Comparison of ENCODE assay signal across 27 mouse cellular contexts in the genomic region with DNA sequence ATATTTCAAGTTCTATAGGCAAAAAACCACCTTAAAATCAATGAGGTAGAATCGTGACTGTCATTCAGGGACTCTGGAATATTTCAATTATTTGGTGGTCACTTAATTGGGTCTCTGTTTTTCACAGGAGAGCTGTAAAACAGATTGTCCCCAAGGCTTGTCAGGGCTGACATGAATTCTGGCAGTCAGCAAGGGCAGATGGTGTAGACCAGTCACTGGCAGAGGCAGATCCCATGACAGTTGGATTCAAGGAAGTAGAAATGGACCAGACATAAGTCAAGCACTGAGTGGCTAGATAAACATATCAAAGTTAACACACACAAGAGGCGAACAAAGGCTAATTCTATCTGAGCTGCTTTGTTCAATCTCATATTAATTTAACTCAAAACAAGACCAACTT.
DNase-seq lines count a peak whose midpoint lies in the region; ATAC-seq and TF ChIP-seq lines count a peak whose summit lies in the region.
"Had no signal": no experiment of that assay in that cellular context is flagged by ENCODE, and none has a peak within 500 bp of the region (broad histone marks: within the 10 kb centered on the region; RNA-seq: fewer than 3 reads in every experiment).

No protein-coding gene starts in this region.

- H3K4me1 ChIP-seq in forebrain, embryonic 14.5 days (ENCODE audit: control insufficient read depth, insufficient read depth, low read length) = no peaks in the 10 kb centered on the region
- no peaks in the 10 kb centered on the region for H3K4me1 ChIP-seq in forebrain, embryonic 12.5 days
- H3K4me1 ChIP-seq in midbrain, postnatal 0 days (ENCODE audit: insufficient read depth, low read length) = no peaks in the 10 kb centered on the region
- H3K4me1 ChIP-seq in midbrain, embryonic 14.5 days (ENCODE audit: control insufficient read depth, insufficient read depth, low read length) = no peaks in the 10 kb centered on the region
- no peaks in the 10 kb centered on the region for H3K4me1 ChIP-seq in forebrain, postnatal 0 days (ENCODE audit: insufficient read depth)
- no peaks in the 10 kb centered on the region for H3K4me1 ChIP-seq in midbrain, embryonic 15.5 days
- H3K4me1 ChIP-seq: embryonic facial prominence, embryonic 15.5 days; heart, embryonic 12.5 days; limb, embryonic 10.5 days; liver, embryonic 15.5 days; lung, embryonic 15.5 days; megakaryocyte, embryonic 14.5 days; midbrain, embryonic 13.5 days; neural tube, embryonic 13.5 days had no signal

- no peaks in the 10 kb centered on the region for H3K36me3 ChIP-seq in forebrain, embryonic 14.5 days (ENCODE audit: control insufficient read depth, insufficient read depth, low read length)
- no peaks in the 10 kb centered on the region for H3K36me3 ChIP-seq in forebrain, embryonic 12.5 days (replicated peaks)
- no peaks in the 10 kb centered on the region for H3K36me3 ChIP-seq in midbrain, postnatal 0 days (ENCODE audit: insufficient read depth, low read length)
- H3K36me3 ChIP-seq in midbrain, embryonic 14.5 days (ENCODE audit: control insufficient read depth, insufficient read depth, low read length) = no peaks in the 10 kb centered on the region
- H3K36me3 ChIP-seq in forebrain, postnatal 0 days (ENCODE audit: insufficient read depth) = no peaks in the 10 kb centered on the region
- no peaks in the 10 kb centered on the region for H3K36me3 ChIP-seq in midbrain, embryonic 15.5 days (replicated peaks)
- H3K36me3 ChIP-seq: embryonic facial prominence, embryonic 15.5 days; heart, embryonic 12.5 days; limb, embryonic 10.5 days; liver, embryonic 15.5 days; lung, embryonic 15.5 days; midbrain, embryonic 13.5 days; neural tube, embryonic 13.5 days had no signal

- WGBS in forebrain, embryonic 14.5 days = 65% methylated on average over 2 of the region's 2 CpGs
- 83% methylated on average over 2 of the region's 2 CpGs for WGBS in forebrain, embryonic 12.5 days
- 86% methylated on average over 2 of the region's 2 CpGs for WGBS in midbrain, postnatal 0 days
- 79% methylated on average over 2 of the region's 2 CpGs for WGBS in midbrain, embryonic 14.5 days
- whole genome bisulfite sequencing in forebrain, postnatal 0 days = 52% methylated on average over 2 of the region's 2 CpGs
- 80% methylated on average over 2 of the region's 2 CpGs for WGBS in midbrain, embryonic 15.5 days

- no peak for TF ChIP-seq CTCF in midbrain, postnatal 0 days (IDR thresholded peaks at IDR 0.05)
- no peak for TF ChIP-seq CTCF in forebrain, postnatal 0 days (IDR thresholded peaks at IDR 0.05; ENCODE audit: low read depth)

- H3K27me3 ChIP-seq in forebrain, embryonic 14.5 days (replicated peaks; ENCODE audit: control insufficient read depth, insufficient read depth, low read length) = no peaks in the 10 kb centered on the region
- no peaks in the 10 kb centered on the region for H3K27me3 ChIP-seq in forebrain, embryonic 12.5 days
- no peaks in the 10 kb centered on the region for H3K27me3 ChIP-seq in midbrain, postnatal 0 days (ENCODE audit: insufficient read depth, low read length)
- no peaks in the 10 kb centered on the region for H3K27me3 ChIP-seq in midbrain, embryonic 14.5 days (ENCODE audit: control insufficient read depth, insufficient read depth, low read length)
- no peaks in the 10 kb centered on the region for H3K27me3 ChIP-seq in forebrain, postnatal 0 days (ENCODE audit: insufficient read depth, low read length)
- H3K27me3 ChIP-seq in midbrain, embryonic 15.5 days (replicated peaks) = no peaks in the 10 kb centered on the region
- H3K27me3 ChIP-seq: embryonic facial prominence, embryonic 15.5 days; heart, embryonic 12.5 days; liver, embryonic 15.5 days; lung, embryonic 15.5 days; megakaryocyte, embryonic 14.5 days; midbrain, embryonic 13.5 days; neural tube, embryonic 13.5 days had no signal

- no peak overlapping the region for H3K27ac ChIP-seq in forebrain, embryonic 14.5 days (ENCODE audit: low read depth, low read length)
- no peak overlapping the region for H3K27ac ChIP-seq in forebrain, embryonic 12.5 days
- H3K27ac ChIP-seq in midbrain, postnatal 0 days (ENCODE audit: low read depth, low read length) = no peak overlapping the region
- H3K27ac ChIP-seq in midbrain, embryonic 14.5 days (replicated peaks; ENCODE audit: low read depth, low read length) = no peak overlapping the region
- no peak overlapping the region for H3K27ac ChIP-seq in forebrain, postnatal 0 days (ENCODE audit: low read depth, low read length)
- no peak overlapping the region for H3K27ac ChIP-seq in midbrain, embryonic 15.5 days
- H3K27ac ChIP-seq: embryonic facial prominence, embryonic 15.5 days; kidney, postnatal 0 days; limb, embryonic 10.5 days; liver, embryonic 15.5 days; lung, embryonic 15.5 days; midbrain, embryonic 13.5 days; neural tube, embryonic 13.5 days had no signal

- no peak overlapping the region for H3K4me2 ChIP-seq in forebrain, embryonic 14.5 days (ENCODE audit: low read length)
- no peak overlapping the region for H3K4me2 ChIP-seq in forebrain, embryonic 12.5 days
- H3K4me2 ChIP-seq in midbrain, postnatal 0 days (ENCODE audit: low read depth, low read length, poor library complexity, severe bottlenecking) = no peak overlapping the region
- H3K4me2 ChIP-seq in midbrain, embryonic 14.5 days (ENCODE audit: low read length) = no peak overlapping the region
- H3K4me2 ChIP-seq in forebrain, postnatal 0 days (ENCODE audit: low read depth) = no peak overlapping the region
- H3K4me2 ChIP-seq in midbrain, embryonic 15.5 days = no peak overlapping the region
- H3K4me2 ChIP-seq: embryonic facial prominence, embryonic 15.5 days; heart, embryonic 12.5 days; liver, embryonic 15.5 days; lung, embryonic 15.5 days; midbrain, embryonic 13.5 days; neural tube, embryonic 13.5 days had no signal

- peak; percentile 77; the same call in 1 of the 2 replicates for ATAC-seq in forebrain, embryonic 14.5 days
- ATAC-seq in forebrain, embryonic 12.5 days (ENCODE audit: low FRiP score) = no peak
- peak; percentile 60; the same call in 1 of the 2 replicates for ATAC-seq in midbrain, postnatal 0 days (ENCODE audit: low FRiP score)
- no peak for ATAC-seq in midbrain, embryonic 14.5 days (ENCODE audit: low FRiP score, low TSS enrichment)
- peak; percentile 81 for ATAC-seq in forebrain, postnatal 0 days
- ATAC-seq in midbrain, embryonic 15.5 days (replicated peaks) = no peak
- ATAC-seq: midbrain, embryonic 13.5 days had no signal

- H3K4me3 ChIP-seq in forebrain, embryonic 14.5 days (ENCODE audit: low read depth, low read length) = no peak overlapping the region
- H3K4me3 ChIP-seq in forebrain, embryonic 12.5 days (replicated peaks) = no peak overlapping the region
- no peak overlapping the region for H3K4me3 ChIP-seq in midbrain, postnatal 0 days (ENCODE audit: low read depth, low read length)
- H3K4me3 ChIP-seq in midbrain, embryonic 14.5 days (replicated peaks; ENCODE audit: low read depth, low read length) = no peak overlapping the region
- H3K4me3 ChIP-seq in forebrain, postnatal 0 days (ENCODE audit: low read depth, low read length) = no peak overlapping the region
- H3K4me3 ChIP-seq in midbrain, embryonic 15.5 days = no peak overlapping the region
- H3K4me3 ChIP-seq: embryonic facial prominence, embryonic 15.5 days; heart, embryonic 12.5 days; limb, embryonic 10.5 days; liver, embryonic 15.5 days; lung, embryonic 15.5 days; megakaryocyte, embryonic 14.5 days; midbrain, embryonic 13.5 days; myocyte; neural tube, embryonic 13.5 days had no signal

- H3K9me3 ChIP-seq in forebrain, embryonic 14.5 days (replicated peaks; ENCODE audit: control insufficient read depth, low read length) = no peaks in the 10 kb centered on the region
- H3K9me3 ChIP-seq in forebrain, embryonic 12.5 days = no peaks in the 10 kb centered on the region
- H3K9me3 ChIP-seq in midbrain, postnatal 0 days (ENCODE audit: low read length) = no peaks in the 10 kb centered on the region
- H3K9me3 ChIP-seq in midbrain, embryonic 14.5 days (ENCODE audit: control insufficient read depth, low read length) = no peaks in the 10 kb centered on the region
- H3K9me3 ChIP-seq in forebrain, postnatal 0 days (ENCODE audit: low read length) = no peaks in the 10 kb centered on the region
- no peaks in the 10 kb centered on the region for H3K9me3 ChIP-seq in midbrain, embryonic 15.5 days
- H3K9me3 ChIP-seq: embryonic facial prominence, embryonic 15.5 days; heart, embryonic 12.5 days; limb, embryonic 10.5 days; liver, embryonic 15.5 days; lung, embryonic 15.5 days; megakaryocyte, embryonic 14.5 days; midbrain, embryonic 13.5 days; neural tube, embryonic 13.5 days had no signal

- H3K9ac ChIP-seq in forebrain, embryonic 14.5 days (ENCODE audit: low read length) = no peak overlapping the region
- H3K9ac ChIP-seq in forebrain, embryonic 12.5 days = no peak overlapping the region
- no peak overlapping the region for H3K9ac ChIP-seq in midbrain, postnatal 0 days (replicated peaks; ENCODE audit: low read length, poor library complexity, severe bottlenecking)
- no peak overlapping the region for H3K9ac ChIP-seq in midbrain, embryonic 14.5 days (replicated peaks; ENCODE audit: low read length)
- H3K9ac ChIP-seq in forebrain, postnatal 0 days = no peak overlapping the region
- no peak overlapping the region for H3K9ac ChIP-seq in midbrain, embryonic 15.5 days
- H3K9ac ChIP-seq: embryonic facial prominence, embryonic 15.5 days; heart, embryonic 12.5 days; liver, embryonic 15.5 days; lung, embryonic 15.5 days; midbrain, embryonic 13.5 days; neural tube, embryonic 13.5 days had no signal

- DNase-seq in forebrain, embryonic 14.5 days (ENCODE audit: low spot score) = peak; percentile 46
- peak; percentile 66 for DNase-seq in midbrain, postnatal 0 days (ENCODE audit: low spot score)
- DNase-seq in midbrain, embryonic 14.5 days = no peak
- peak; percentile 91 for DNase-seq in cerebellum, adult 9-11 months
- DNase-seq in forebrain, postnatal 0 days = peak; percentile 34
- DNase-seq in right cerebral cortex, postnatal 4 days = no peak
- DNase-seq: adrenal gland, postnatal 10 days; gastrocnemius, postnatal 25 days; heart, adult 18-20 months; heart, postnatal 10 days; kidney, adult 11 months; liver; lung, postnatal 36 days; retina, postnatal 1 day; right cerebral cortex, postnatal 25 days had no signal

Comparison
In these comparisons a context has a peak if more than half of its experiments do, and no peak if none do; other contexts are left out.
1. ATAC-seq: peak in forebrain, embryonic 14.5 days (single experiment), midbrain, postnatal 0 days (single experiment) and forebrain, postnatal 0 days (single experiment); none in forebrain, embryonic 12.5 days (single experiment), midbrain, embryonic 14.5 days (single experiment) and midbrain, embryonic 15.5 days (single experiment).
2. DNase-seq: peak in forebrain, embryonic 14.5 days (single experiment), midbrain, postnatal 0 days (single experiment), cerebellum, adult 9-11 months (single experiment) and forebrain, postnatal 0 days (single experiment); none in midbrain, embryonic 14.5 days (single experiment) and right cerebral cortex, postnatal 4 days (single experiment).